Mouse (Mus musculus) intestine, embryonic 15.5 days (tissue): ENCODE data around the gene Pde9a. TPM values are rescaled to one million over a fixed set of nuclear protein-coding genes. Genes with fewer than 3 reads are reported as not detected.

Source experiments
- ATAC-seq: fragments of 200-750 bp; cut with Nextera tagmentation; 2 replicates; pipeline ENCODE4 v1.8.0; 2017; ENCODE audit warnings: moderate TSS enrichment, moderate library complexity
- H3K27ac ChIP-seq: fragments of 300-500 bp; sonication (generic); 2 replicates; pipeline ENCODE4 v1.5.1; 2015; ENCODE audit warnings: mild to moderate bottlenecking, inconsistent platforms
- H3K27me3 ChIP-seq: fragments of 300-500 bp; sonication (generic); replicated peaks from 2 replicates; pipeline ENCODE4 v1.6.1; 2015; ENCODE audit warnings: inconsistent platforms
- H3K36me3 ChIP-seq: fragments of 300-500 bp; sonication (generic); 2 replicates; pipeline ENCODE4 v1.6.1; 2015; ENCODE audit warnings: inconsistent platforms
- H3K4me1 ChIP-seq: fragments of 300-500 bp; sonication (generic); replicated peaks from 2 replicates; pipeline ENCODE4 v1.6.1; 2015; ENCODE audit warnings: inconsistent platforms
- H3K4me2 ChIP-seq: fragments of 300-500 bp; sonication (generic); replicated peaks from 2 replicates; pipeline ENCODE4 v1.6.1; 2015; ENCODE audit warnings: mild to moderate bottlenecking, inconsistent platforms
- H3K4me3 ChIP-seq: fragments of 300-500 bp; sonication (generic); replicated peaks from 2 replicates; pipeline ENCODE4 v1.5.1; 2015; ENCODE audit warnings: inconsistent platforms
- H3K9ac ChIP-seq: fragments of 300-500 bp; sonication (generic); 2 replicates; pipeline ENCODE4 v1.6.1; 2015; ENCODE audit warnings: inconsistent platforms
- H3K9me3 ChIP-seq: fragments of 300-500 bp; sonication (generic); 2 replicates; pipeline ENCODE4 v1.6.1; 2016; ENCODE audit warnings: inconsistent platforms
- WGBS: fragments of 180-500 bp; shearing (Covaris S2); methylation state at CpG from one replicate; pipeline ENCODE4 v1.1.7; 2015; 5-methylcytosine and 5-hydroxymethylcytosine counted together
- polyA plus RNA-seq: library from polyadenylated mRNA; unstranded; fragments of >200 nt; fragmentation: Nextera tagmentation; extraction: Ambion mirVana; gene quantifications from 2 replicates; pipeline ENCODE4 v1.2.1, GENCODE M21; 2015

Pde9a gene
- polyA plus RNA-seq, 1 experiment from 2014 or later: 55.3 TPM

GRCm38 (mm10) chr17:31422381-31422780 lies 36.4 kb downstream of the Pde9a start:
- no peaks in the 10 kb centered on the region for H3K9me3 ChIP-seq
- no peaks in the 10 kb centered on the region for H3K36me3 ChIP-seq
- no peaks in the 10 kb centered on the region for H3K27me3 ChIP-seq
- ATAC-seq: no peak
- WGBS: 93% methylated on average over 1 of the region's 1 CpGs
- no peak overlapping the region for H3K27ac ChIP-seq
- no peak overlapping the region for H3K9ac ChIP-seq
- H3K4me1 ChIP-seq: peaks cover 56% of the 10 kb centered on the region
- no peak overlapping the region for H3K4me2 ChIP-seq
- no peak overlapping the region for H3K4me3 ChIP-seq

DNA sequence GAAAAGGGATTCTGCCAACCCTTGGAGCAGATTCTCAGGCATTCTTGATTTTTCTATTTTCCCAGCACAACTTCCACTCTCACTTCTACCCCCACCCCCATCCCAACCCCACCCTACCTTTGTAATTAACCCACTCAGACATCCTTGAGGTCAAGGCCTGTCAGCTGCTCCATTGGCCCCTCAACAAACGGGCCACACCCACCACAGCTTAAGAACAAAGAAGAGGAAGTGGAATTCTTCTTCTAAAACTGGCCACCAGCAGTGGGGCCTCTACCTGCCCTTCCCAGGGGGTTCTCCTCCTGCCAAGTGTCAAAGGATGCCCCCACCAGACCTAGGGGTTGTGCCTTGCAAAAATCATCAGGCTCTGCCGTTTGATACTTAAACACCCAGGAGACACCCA lies 37.0 kb downstream of the Pde9a start:
- H3K27ac ChIP-seq: no peak overlapping the region
- WGBS: 24% methylated on average over 2 of the region's 2 CpGs
- peaks cover 53% of the 10 kb centered on the region for H3K4me1 ChIP-seq

GRCm38 (mm10) chr17:31424358-31424757 lies 38.3 kb downstream of the Pde9a start:
- peak overlapping the region; percentile 55; the same call in 1 of the 2 replicates for H3K27ac ChIP-seq
- no peaks in the 10 kb centered on the region for H3K36me3 ChIP-seq
- H3K4me3 ChIP-seq: no peak overlapping the region
- no peaks in the 10 kb centered on the region for H3K9me3 ChIP-seq
- no peaks in the 10 kb centered on the region for H3K27me3 ChIP-seq
- H3K4me1 ChIP-seq: peaks cover 40% of the 10 kb centered on the region
- 69% methylated on average over 4 of the region's 4 CpGs for WGBS
- ATAC-seq: no peak; the same call in 1 of the 2 replicates
- H3K9ac ChIP-seq: no peak overlapping the region
- peak overlapping the region; percentile 16; the same call in 1 of the 2 replicates for H3K4me2 ChIP-seq

More for the DNA sequence above, 37.0 kb downstream of the Pde9a start:
- H3K4me2 ChIP-seq: no peak overlapping the region
- no peaks in the 10 kb centered on the region for H3K27me3 ChIP-seq
- H3K9ac ChIP-seq: no peak overlapping the region
- H3K9me3 ChIP-seq: no peaks in the 10 kb centered on the region
- no peak overlapping the region for H3K4me3 ChIP-seq
- H3K36me3 ChIP-seq: no peaks in the 10 kb centered on the region
- ATAC-seq: no peak

DNA sequence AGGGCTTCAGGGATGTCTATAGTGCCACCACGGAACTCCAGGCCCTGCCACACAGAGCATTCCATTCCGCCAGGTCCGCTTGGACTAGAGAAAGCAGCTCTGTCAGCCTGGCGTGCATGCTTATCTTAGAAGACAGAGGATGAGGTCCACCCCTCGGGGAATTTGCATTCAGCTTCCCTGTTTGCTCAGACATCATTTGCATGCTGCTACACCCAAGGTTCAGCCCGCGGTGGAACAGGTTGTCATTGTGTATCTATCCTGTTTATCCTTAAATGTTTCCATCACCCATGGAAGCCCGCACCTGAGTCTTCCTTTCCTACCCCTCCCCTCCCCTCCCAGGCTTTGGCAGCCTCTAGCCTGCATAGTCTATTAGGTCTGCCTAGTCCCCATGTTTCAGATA lies 38.8 kb downstream of the Pde9a start:
- Histone ChIP-seq H3K36me3 (0 out of 2 replicates have a peak, but pooled peaks cover 3% of the 10 kb centered on the region), H3K9ac (no peak overlapping the region), H3K4me1 (peaks cover 35% of the 10 kb centered on the region), H3K4me2 (peak overlapping the region; percentile 16; the same call in 1 of the 2 replicates), H3K27me3 (no peaks in the 10 kb centered on the region), H3K9me3 (no peaks in the 10 kb centered on the region), H3K4me3 (no peak overlapping the region), H3K27ac (peak overlapping the region; percentile 55; the same call in 1 of the 2 replicates)
- 41% methylated on average over 8 of the region's 8 CpGs for WGBS
- ATAC-seq: peak; percentile 75

GRCm38 (mm10) chr17:31425827-31426698 lies 40.1 kb downstream of the Pde9a start:
- WGBS: 63% methylated on average over 13 of the region's 13 CpGs
- Histone ChIP-seq H3K4me2 (no peak overlapping the region), H3K9ac (no peak overlapping the region), H3K36me3 (0 out of 2 replicates have a peak, but pooled peaks cover 7% of the 10 kb centered on the region), H3K27me3 (no peaks in the 10 kb centered on the region), H3K9me3 (no peaks in the 10 kb centered on the region), H3K4me3 (no peak overlapping the region), H3K4me1 (peaks cover 27% of the 10 kb centered on the region), H3K27ac (no peak overlapping the region)
- ATAC-seq: no peak

DNA sequence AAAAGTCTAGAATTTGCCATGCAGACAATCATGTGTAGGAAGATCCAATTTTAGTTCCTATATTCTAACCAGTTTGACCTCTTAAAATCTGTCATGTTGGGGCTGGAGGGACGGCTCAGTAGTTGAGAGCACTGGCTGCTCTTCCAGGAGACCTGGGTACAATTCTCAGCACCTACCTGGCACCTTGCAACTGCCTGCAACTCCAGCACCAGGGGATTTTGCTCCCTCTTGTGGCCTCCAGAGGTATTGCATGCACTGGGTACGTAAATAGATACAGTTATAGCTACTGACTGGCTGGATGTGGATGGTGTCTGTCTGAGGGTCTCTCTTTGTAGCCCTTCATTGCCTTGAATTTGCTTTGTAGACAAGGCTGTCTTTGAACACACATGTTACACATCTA lies 43.4 kb downstream of the Pde9a start:
- 97% methylated on average over 2 of the region's 2 CpGs for WGBS
- no peak overlapping the region for H3K4me3 ChIP-seq
- ATAC-seq: no peak
- no peak overlapping the region for H3K9ac ChIP-seq
- H3K4me2 ChIP-seq: no peak overlapping the region
- 0 out of 2 replicates have a peak, but pooled peaks cover 7% of the 10 kb centered on the region for H3K36me3 ChIP-seq
- H3K27me3 ChIP-seq: no peaks in the 10 kb centered on the region
- H3K4me1 ChIP-seq: peaks cover 29% of the 10 kb centered on the region
- H3K27ac ChIP-seq: no peak overlapping the region
- no peaks in the 10 kb centered on the region for H3K9me3 ChIP-seq

- Histone ChIP-seq H3K9ac (peak overlapping the region; percentile 44), H3K4me1 (peaks cover 32% of the 10 kb centered on the region), H3K4me2 (peak overlapping the region; percentile 62), H3K36me3 (0 out of 2 replicates have a peak, but pooled peaks cover 7% of the 10 kb centered on the region), H3K9me3 (no peaks in the 10 kb centered on the region), H3K4me3 (peak overlapping the region; percentile 39), H3K27ac (peak overlapping the region; percentile 90), H3K27me3 (no peaks in the 10 kb centered on the region)
- ATAC-seq: peak; percentile 79
- 20% methylated on average over 5 of the region's 5 CpGs for whole genome bisulfite sequencing
These were observed 46.9 kb downstream of the Pde9a start for GRCm38 (mm10) chr17:31432878-31433281.

DNA sequence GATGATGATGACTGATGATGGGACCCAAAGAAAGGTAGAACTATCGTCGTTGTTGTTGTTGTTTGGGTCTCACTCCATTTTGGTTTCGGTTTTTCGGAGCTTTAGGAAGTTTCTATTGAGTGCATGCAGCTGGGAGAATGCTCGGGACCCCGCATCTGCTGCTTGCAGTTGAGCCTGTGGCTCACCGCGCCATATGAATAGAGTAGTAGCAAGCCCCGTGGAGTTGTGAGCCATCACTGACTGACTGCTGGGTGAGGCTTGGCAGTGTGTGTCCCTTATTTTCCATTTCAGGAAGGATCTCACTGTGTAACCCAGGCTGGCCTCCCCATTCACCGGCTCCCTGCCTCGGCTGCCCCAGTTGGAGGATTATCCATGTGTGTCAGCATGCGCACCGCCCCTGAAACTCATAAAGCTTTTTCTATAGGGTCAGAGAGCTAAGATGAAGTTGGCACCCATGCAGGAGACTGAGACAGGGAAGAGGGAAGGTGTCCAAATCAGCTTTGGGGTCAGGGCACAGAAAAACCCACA lies 47.5 kb downstream of the Pde9a start:
- peak; percentile 23 for ATAC-seq
- Histone ChIP-seq H3K4me2 (peak overlapping the region; percentile 62), H3K4me1 (peaks cover 32% of the 10 kb centered on the region), H3K36me3 (0 out of 2 replicates have a peak, but pooled peaks cover 7% of the 10 kb centered on the region), H3K4me3 (peak overlapping the region; percentile 39), H3K9ac (peak overlapping the region; percentile 44), H3K27ac (peak overlapping the region; percentile 90), H3K9me3 (no peaks in the 10 kb centered on the region), H3K27me3 (no peaks in the 10 kb centered on the region)
- 25% methylated on average over 13 of the region's 13 CpGs for WGBS

DNA sequence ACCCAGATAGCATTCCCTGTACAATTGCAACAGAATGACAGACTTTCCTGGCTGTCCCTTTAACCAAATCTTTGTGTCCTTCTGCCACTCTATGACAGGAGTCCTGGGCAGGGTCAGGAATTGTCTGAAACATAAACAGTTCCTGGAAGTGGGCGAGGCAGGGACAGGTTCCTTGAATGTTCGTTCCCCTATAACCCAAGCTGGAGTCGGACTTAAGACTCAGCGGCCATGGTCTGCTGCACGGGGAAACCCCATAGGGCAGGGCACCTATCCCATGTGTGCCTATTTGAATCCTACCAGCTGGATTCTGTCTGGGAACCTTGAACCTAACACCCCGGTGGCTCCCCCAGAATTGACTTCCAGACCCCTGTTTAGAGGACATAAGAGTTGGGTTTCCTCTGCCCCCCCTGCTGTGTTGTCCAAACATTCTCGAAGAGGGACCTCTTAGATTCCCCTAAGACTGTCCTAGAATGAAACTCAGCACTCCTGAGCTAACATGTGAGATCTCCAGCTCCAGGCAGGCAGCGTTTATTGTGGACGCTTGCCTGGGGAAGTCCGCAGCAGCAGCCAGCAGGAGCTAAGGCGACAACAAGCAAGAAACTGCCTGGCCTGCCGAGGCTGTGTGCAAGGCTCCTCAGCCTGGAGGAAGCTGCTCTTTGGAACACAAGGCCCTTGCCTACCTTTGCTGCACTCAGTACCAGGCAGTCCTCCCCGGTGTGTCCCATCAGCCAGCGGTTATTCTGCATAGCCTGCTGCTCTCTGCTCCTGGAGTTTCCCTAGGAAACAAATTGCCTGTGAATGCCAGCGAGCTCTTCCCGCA lies 48.2 kb downstream of the Pde9a start:
- Histone ChIP-seq H3K9ac (peak overlapping the region; percentile 44), H3K36me3 (0 out of 2 replicates have a peak, but pooled peaks cover 7% of the 10 kb centered on the region), H3K4me3 (peak overlapping the region; percentile 39), H3K4me2 (peak overlapping the region; percentile 62), H3K9me3 (no peaks in the 10 kb centered on the region), H3K27ac (peak overlapping the region; percentile 90), H3K4me1 (peaks cover 32% of the 10 kb centered on the region), H3K27me3 (no peaks in the 10 kb centered on the region)
- ATAC-seq: peak; percentile 40
- 10% methylated on average over 16 of the region's 16 CpGs for WGBS

GRCm38 (mm10) chr17:31434825-31435325 lies 48.9 kb downstream of the Pde9a start:
- Histone ChIP-seq H3K27me3 (no peaks in the 10 kb centered on the region), H3K9me3 (no peaks in the 10 kb centered on the region), H3K4me3 (peak overlapping the region; percentile 39; the same call in 1 of the 2 replicates), H3K4me1 (peaks cover 32% of the 10 kb centered on the region), H3K9ac (no peak overlapping the region; the same call in 1 of the 2 replicates), H3K27ac (peak overlapping the region; percentile 90; the same call in 1 of the 2 replicates), H3K36me3 (0 out of 2 replicates have a peak, but pooled peaks cover 3% of the 10 kb centered on the region), H3K4me2 (peak overlapping the region; percentile 62)
- WGBS: 9% methylated on average over 8 of the region's 8 CpGs
- no peak for ATAC-seq

GRCm38 (mm10) chr17:31435934-31436813 lies 50.2 kb downstream of the Pde9a start:
- Histone ChIP-seq H3K27me3 (no peaks in the 10 kb centered on the region), H3K4me2 (no peak overlapping the region), H3K9ac (no peak overlapping the region), H3K27ac (peak overlapping the region; percentile 24; the same call in 1 of the 2 replicates), H3K9me3 (no peaks in the 10 kb centered on the region), H3K4me3 (no peak overlapping the region), H3K4me1 (peaks cover 30% of the 10 kb centered on the region), H3K36me3 (0 out of 2 replicates have a peak, but pooled peaks cover under 1% of the 10 kb centered on the region)
- no peak for ATAC-seq
- 77% methylated on average over 13 of the region's 13 CpGs for WGBS
